8 mouse cellular contexts compared by ENCODE assay signal in genomic region chr4:109550338-109551150, GRCm38 (mm10). TPM values are rescaled to one million over a fixed set of nuclear protein-coding genes. Genes with fewer than 3 reads are reported as not detected.
DNase-seq lines count a peak whose midpoint lies in the region; ATAC-seq and TF ChIP-seq lines count a peak whose summit lies in the region.

No protein-coding gene starts in this region.

- peaks cover 2% of the 10 kb centered on the region for H3K9me3 ChIP-seq in CH12.LX (replicated peaks; ENCODE audit: low read length)
- H3K9me3 ChIP-seq in limb, embryonic 13.5 days, result peaks cover 5% of the 10 kb centered on the region; the same call in 1 of the 2 replicates

- no peaks in the 10 kb centered on the region for H3K36me3 ChIP-seq in CH12.LX (replicated peaks in 1 of 2; ENCODE audit: control insufficient read depth in 1 of 2, insufficient read depth in 1 of 2, low read length in 1 of 2)
- H3K36me3 ChIP-seq in limb, embryonic 13.5 days, result no peaks in the 10 kb centered on the region

- TF ChIP-seq CTCF in CH12.LX (conservative IDR thresholded peaks at IDR 0.05 in 1 of 2, IDR thresholded peaks at IDR 0.05 in 1 of 2; ENCODE audit: low read depth in 2 of 2, low read length in 2 of 2), result no peak

- no peaks in the 10 kb centered on the region for H3K79me2 ChIP-seq in CH12.LX (replicated peaks; ENCODE audit: control insufficient read depth, extremely low read depth, insufficient read depth, poor library complexity, severe bottlenecking)

- TF ChIP-seq EP300 in CH12.LX (IDR thresholded peaks at IDR 0.05; ENCODE audit: low read length), result no peak

- no peak overlapping the region for H3K27ac ChIP-seq in CH12.LX (ENCODE audit: insufficient read depth, low read depth)
- peak overlapping the region; percentile 35; the same call in 1 of the 2 replicates for H3K27ac ChIP-seq in limb, embryonic 13.5 days

- dilution Hi-C loops in CH12.LX (cut with MboI; ENCODE audit: extremely low pct_ligation_motif_present, extremely low pct_unique_long_range_greater_than_20kb, low sequenced_read_pairs), result no loop called here

- H3K4me2 ChIP-seq in CH12.LX (ENCODE audit: insufficient read depth, low read depth, poor library complexity, severe bottlenecking), result peak overlapping the region; percentile 15; the same call in 1 of the 2 replicates
- peak overlapping the region; percentile 54 for H3K4me2 ChIP-seq in limb, embryonic 13.5 days (replicated peaks)

- no peak; the same call in 1 of the 2 replicates for ATAC-seq in limb, embryonic 13.5 days (ENCODE audit: low FRiP score, low read depth)

- TF ChIP-seq RAD21 in CH12.LX (IDR thresholded peaks at IDR 0.05; ENCODE audit: low read depth, low read length), result no peak

- in situ Hi-C loops in CH12.LX (cut with MboI; ENCODE audit: low pct_ligation_motif_present, low pct_unique_long_range_greater_than_20kb, low sequenced_read_pairs), result no loop called here

- 20% methylated on average over 11 of the region's 11 CpGs for WGBS in limb, embryonic 13.5 days

- H3K9ac ChIP-seq in CH12.LX (ENCODE audit: insufficient read depth, low read depth), result no peak overlapping the region
- no peak overlapping the region; the same call in 1 of the 2 replicates for H3K9ac ChIP-seq in limb, embryonic 13.5 days

- TF ChIP-seq POLR2A in CH12.LX (IDR thresholded peaks at IDR 0.05; ENCODE audit: low read depth, low read length), result no peak

- intact Hi-C loops in heart, postnatal 10 days (cut with DNase I), result no loop called here

- no peaks in the 10 kb centered on the region for H3K27me3 ChIP-seq in CH12.LX (replicated peaks)
- H3K27me3 ChIP-seq in limb, embryonic 13.5 days, result no peaks in the 10 kb centered on the region

- H3K4me1 ChIP-seq in CH12.LX (ENCODE audit: control insufficient read depth in 1 of 2, insufficient read depth in 2 of 2), result peaks cover 0 to 10% of the 10 kb centered on the region in 2 experiments; a peak in 2 of 4 replicates
- 0 out of 2 replicates have a peak, but pooled peaks cover 8% of the 10 kb centered on the region for H3K4me1 ChIP-seq in limb, embryonic 13.5 days

- DNase-seq in adrenal gland, adult 2 months, result peak; percentile 9
- DNase-seq in adrenal gland, adult 8-10 months, result no peak
- no peak for DNase-seq in CH12.LX (ENCODE audit: extremely low read depth)
- peak; percentile 10 to 20 for DNase-seq in heart, postnatal 10 days
- DNase-seq in skeletal muscle tissue, adult 2 months (ENCODE audit: low read depth, low spot score), result peak; percentile 18
- no peak for DNase-seq in gastrocnemius, adult 8-10 months (ENCODE audit: low spot score in 2 of 2)
- no peak for DNase-seq in B cell, adult 2 months

- H3K4me3 ChIP-seq in CH12.LX (replicated peaks in 1 of 3; ENCODE audit: low read depth in 2 of 3, low read length in 2 of 3, poor library complexity in 1 of 3), result no peak overlapping the region
- peak overlapping the region; percentile 20; the same call in 1 of the 2 replicates for H3K4me3 ChIP-seq in limb, embryonic 13.5 days

TF ChIP-seq in CH12.LX, 34 proteins besides CTCF, POLR2A, EP300 and RAD21:
- TF ChIP-seq MYC (IDR thresholded peaks at IDR 0.05; ENCODE audit: low read depth, low read length), result no peak
- no peak for TF ChIP-seq RCOR1 (conservative IDR thresholded peaks at IDR 0.05; ENCODE audit: low read depth, low read length)
- no peak for TF ChIP-seq SIN3A (IDR thresholded peaks at IDR 0.05; ENCODE audit: low read length)
- TF ChIP-seq SMC3 (IDR thresholded peaks at IDR 0.05; ENCODE audit: low read depth, low read length), result no peak
- TF ChIP-seq MEF2A (IDR thresholded peaks at IDR 0.05; ENCODE audit: borderline replicate concordance, low read depth, low read length), result no peak
- no peak for TF ChIP-seq BHLHE40 (IDR thresholded peaks at IDR 0.05; ENCODE audit: low read depth, low read length)
- no peak for TF ChIP-seq IRF4 (IDR thresholded peaks at IDR 0.05; ENCODE audit: low read depth, low read length)
- TF ChIP-seq MXI1 (IDR thresholded peaks at IDR 0.05; ENCODE audit: low read depth, low read length), result no peak
- no peak for TF ChIP-seq CHD2 (IDR thresholded peaks at IDR 0.05; ENCODE audit: low read length)
- no peak for TF ChIP-seq CHD1 (IDR thresholded peaks at IDR 0.05; ENCODE audit: low read depth, low read length)
- no peak for TF ChIP-seq ETS1 (conservative IDR thresholded peaks at IDR 0.05; ENCODE audit: low read depth, low read length)
- TF ChIP-seq TBP (conservative IDR thresholded peaks at IDR 0.05; ENCODE audit: low read depth, low read length), result no peak
- TF ChIP-seq GABPA (IDR thresholded peaks at IDR 0.05; ENCODE audit: insufficient replicate concordance, low read depth, low read length), result no peak
- TF ChIP-seq USF1 (IDR thresholded peaks at IDR 0.05; ENCODE audit: low read depth, low read length), result no peak
- no peak for TF ChIP-seq JUN (IDR thresholded peaks at IDR 0.05; ENCODE audit: insufficient read depth, low read depth, low read length)
- no peak for TF ChIP-seq ZKSCAN1 (IDR thresholded peaks at IDR 0.05; ENCODE audit: borderline replicate concordance, low read depth, low read length)
- TF ChIP-seq MAX (IDR thresholded peaks at IDR 0.05; ENCODE audit: low read length), result no peak

RNA-seq across cellular contexts. Expression of gene 4930522H14Rik, which starts 19.4 kb away (rescaled TPM):
- total RNA-seq in adrenal gland, adult 2 months (2021), result not detected
- not detected in 2 replicates for polyA plus RNA-seq in adrenal gland, adult 2 months (2012; rRNA removed)
- total RNA-seq in adrenal gland, adult 8-10 months (2022), result not detected
- total RNA-seq in CH12.LX (2012; rRNA removed), result not detected in 2 replicates
- not detected in 2 replicates for total RNA-seq in CH12.LX (2014; rRNA removed)
- not detected in 2 replicates for polyA plus RNA-seq in CH12.LX (2012; ENCODE audit: insufficient read length, low read depth)
- not detected for total RNA-seq in heart, postnatal 10 days (2021)
- polyA plus RNA-seq in limb, embryonic 13.5 days (2015; fragmentation: Nextera tagmentation; extraction: Ambion mirVana), result not detected in 2 replicates
- not detected for total RNA-seq in gastrocnemius, adult 8-10 months (2022)

Comparison
In these comparisons a context has a peak if more than half of its experiments do, and no peak if none do; other contexts are left out.
1. DNase-seq: peak in adrenal gland, adult 2 months (single experiment), heart, postnatal 10 days (2 of 2) and skeletal muscle tissue, adult 2 months (single experiment); none in adrenal gland, adult 8-10 months (single experiment), CH12.LX (single experiment), gastrocnemius, adult 8-10 months (0 of 2) and B cell, adult 2 months (0 of 2).